Mouse (Mus musculus): ENCODE data around the gene Adgrg1.

Adgrg1 gene

GRCm38 (mm10) chr8:94974467-94975165, at the start of gene Adgrg1:
TSS of gene Adgrg1 (plus strand) at chr8:94974751.
- DNase-seq (ENCODE audit: low read depth, low spot score): no peak

GRCm38 (mm10) chr8:94928227-94928626, 46.3 kb upstream of the Adgrg1 start:
- no peak for DNase-seq (ENCODE audit: low read depth, low spot score)

- DNase-seq (ENCODE audit: low read depth, low spot score): no peak
Measured at GRCm38 (mm10) chr8:94933918-94934317, 40.6 kb upstream of the Adgrg1 start.

GRCm38 (mm10) chr8:94935172-94935571, 39.4 kb upstream of the Adgrg1 start:
- no peak for DNase-seq (ENCODE audit: low read depth, low spot score)

GRCm38 (mm10) chr8:94942566-94942965, 32.0 kb upstream of the Adgrg1 start:
- peak; percentile 13 for DNase-seq (ENCODE audit: low read depth, low spot score)

- no peak for DNase-seq (ENCODE audit: low read depth, low spot score)
Measured at GRCm38 (mm10) chr8:94945185-94945584, 29.4 kb upstream of the Adgrg1 start.

- no peak for DNase-seq (ENCODE audit: low read depth, low spot score)
Measured at GRCm38 (mm10) chr8:94948421-94948820, 26.1 kb upstream of the Adgrg1 start.

GRCm38 (mm10) chr8:94949010-94949409, 25.5 kb upstream of the Adgrg1 start:
- DNase-seq (ENCODE audit: low read depth, low spot score): no peak

- DNase-seq (ENCODE audit: low read depth, low spot score): peak; percentile 60
Measured at GRCm38 (mm10) chr8:94950046-94950445, 24.5 kb upstream of the Adgrg1 start.

GRCm38 (mm10) chr8:94950458-94950857, 24.1 kb upstream of the Adgrg1 start:
- no peak for DNase-seq (ENCODE audit: low read depth, low spot score)

- no peak for DNase-seq (ENCODE audit: low read depth, low spot score)
Measured at GRCm38 (mm10) chr8:94952086-94952485, 22.5 kb upstream of the Adgrg1 start.

- DNase-seq (ENCODE audit: low read depth, low spot score): no peak
Measured at GRCm38 (mm10) chr8:94953624-94954367, 20.8 kb upstream of the Adgrg1 start.

GRCm38 (mm10) chr8:94954368-94954737, 20.2 kb upstream of the Adgrg1 start:
- no peak for DNase-seq (ENCODE audit: low read depth, low spot score)

GRCm38 (mm10) chr8:94954921-94955758, 19.4 kb upstream of the Adgrg1 start:
- DNase-seq (ENCODE audit: low read depth, low spot score): no peak

- no peak for DNase-seq (ENCODE audit: low read depth, low spot score)
Measured at GRCm38 (mm10) chr8:94956078-94956574, 18.4 kb upstream of the Adgrg1 start.

GRCm38 (mm10) chr8:94962201-94962600, 12.3 kb upstream of the Adgrg1 start:
- DNase-seq (ENCODE audit: low read depth, low spot score): no peak

GRCm38 (mm10) chr8:94964828-94965227, 9.7 kb upstream of the Adgrg1 start:
- no peak for DNase-seq (ENCODE audit: low read depth, low spot score)

GRCm38 (mm10) chr8:94966578-94966977, 8.0 kb upstream of the Adgrg1 start:
- peak; percentile 23 for DNase-seq (ENCODE audit: low read depth, low spot score)

- no peak for DNase-seq (ENCODE audit: low read depth, low spot score)
Measured at GRCm38 (mm10) chr8:94967071-94967470, 7.5 kb upstream of the Adgrg1 start.

- no peak for DNase-seq (ENCODE audit: low read depth, low spot score)
Measured at GRCm38 (mm10) chr8:94967554-94967953, 7.0 kb upstream of the Adgrg1 start.

GRCm38 (mm10) chr8:94973270-94973669, 1.3 kb upstream of the Adgrg1 start:
- no peak for DNase-seq (ENCODE audit: low read depth, low spot score)

GRCm38 (mm10) chr8:94973786-94974185, 765 bp upstream of the Adgrg1 start:
- no peak for DNase-seq (ENCODE audit: low read depth, low spot score)
